Mouse (Mus musculus) MEL (cell line): ENCODE measurements at regions not wholly inside any gene's neighbourhood (a gene's known extent, or its start where the extent isn't known, plus 50 kb on each side); places are given as distances from the start of the nearest gene placed in this dataset.

Experiments used
- DNase-seq: peaks from one replicate; pipeline ENCODE4 v3.0.0; 2011; ENCODE audit warnings: low read depth, low spot score
- H3K27ac ChIP-seq: 2 replicates; pipeline ENCODE4 v1.5.1; 2012; ENCODE audit warnings: low read depth, mild to moderate bottlenecking, control low read depth, low read length, moderate library complexity; ENCODE audit not compliant: control insufficient read depth
- H3K27me3 ChIP-seq, 2 experiments: fragments of 150-350 bp in 1 of 2; sonication (generic) in 1 of 2; 2 replicates each; pipeline ENCODE4 v1.6.1; 2012; ENCODE audit warnings: low read length in 2 of 2, mild to moderate bottlenecking in 2 of 2, improper control_type of control experiment in 1 of 2, moderate library complexity in 1 of 2; ENCODE audit not compliant: insufficient read depth in 2 of 2, control insufficient read depth in 1 of 2
- H3K36me3 ChIP-seq, 2 experiments: 2 replicates each; pipeline ENCODE4 v1.6.1; 2012 to 2014; ENCODE audit warnings: low read length in 2 of 2, improper control_type of control experiment in 1 of 2, inconsistent platforms in 1 of 2, mild to moderate bottlenecking in 1 of 2; ENCODE audit not compliant: insufficient read depth in 2 of 2, control insufficient read depth in 1 of 2
- H3K4me1 ChIP-seq, 2 experiments: fragments of 150-350 bp in 1 of 2; sonication (generic) in 1 of 2; 2 replicates each; pipeline ENCODE4 v1.6.1; 2012; ENCODE audit warnings: low read length in 2 of 2, improper control_type of control experiment in 1 of 2, mild to moderate bottlenecking in 1 of 2; ENCODE audit not compliant: insufficient read depth in 2 of 2, control insufficient read depth in 1 of 2
- H3K4me3 ChIP-seq, 2 experiments: fragments of 150-350 bp in 1 of 2; sonication (generic) in 1 of 2; 2 replicates each; pipeline ENCODE4 v1.5.1; 2012; ENCODE audit warnings: low read depth in 2 of 2, low read length in 2 of 2, mild to moderate bottlenecking in 2 of 2, moderate library complexity in 2 of 2, control low read depth in 1 of 2, improper control_type of control experiment in 1 of 2; ENCODE audit not compliant: control insufficient read depth in 1 of 2, insufficient read depth in 1 of 2
- H3K79me2 ChIP-seq: 2 replicates; pipeline ENCODE4 v1.6.1; 2012; ENCODE audit warnings: mild to moderate bottlenecking, low read length, moderate library complexity; ENCODE audit not compliant: control insufficient read depth, poor library complexity, insufficient read depth
- H3K9ac ChIP-seq: 2 replicates; pipeline ENCODE4 v1.6.1; 2012; ENCODE audit warnings: low read depth, mild to moderate bottlenecking, control low read depth, low read length, moderate library complexity; ENCODE audit not compliant: control insufficient read depth, poor library complexity, severe bottlenecking
- H3K9me3 ChIP-seq: fragments of 150-350 bp; sonication (generic); replicated peaks from 2 replicates; pipeline ENCODE4 v1.6.1; 2012; ENCODE audit warnings: mild to moderate bottlenecking, low read length, improper control_type of control experiment, moderate library complexity; ENCODE audit not compliant: insufficient read depth
- CHD1 ChIP-seq: IDR thresholded peaks from 2 replicates; pipeline ENCODE4 v1.6.1; 2012; ENCODE audit warnings: low read depth, mild to moderate bottlenecking, inconsistent platforms, low read length, improper control_type of control experiment
- CHD2 ChIP-seq: IDR thresholded peaks from 2 replicates; pipeline ENCODE4 v1.6.1; 2011; ENCODE audit warnings: low read length, improper control_type of control experiment
- CTCF ChIP-seq, 3 experiments: IDR thresholded peaks in 2 of 3; conservative IDR thresholded peaks in 1 of 3; 2 replicates each; pipeline ENCODE4 v1.5.1; 2011 to 2012; ENCODE audit warnings: low read length in 3 of 3, low read depth in 2 of 3, mild to moderate bottlenecking in 2 of 3, improper control_type of control experiment in 1 of 3, inconsistent platforms in 1 of 3, mixed read lengths in 1 of 3, moderate library complexity in 1 of 3; ENCODE audit not compliant: control insufficient read depth in 1 of 3, insufficient read depth in 1 of 3, poor library complexity in 1 of 3, severe bottlenecking in 1 of 3
- E2F4 ChIP-seq: IDR thresholded peaks from 2 replicates; pipeline ENCODE4 v1.6.1; 2011; ENCODE audit warnings: low read depth, low read length, improper control_type of control experiment, borderline replicate concordance
- ELF1 ChIP-seq: IDR thresholded peaks from 2 replicates; pipeline ENCODE4 v1.6.1; 2014; ENCODE audit warnings: low read depth, mild to moderate bottlenecking, inconsistent platforms, low read length, improper control_type of control experiment, moderate library complexity
- EP300 ChIP-seq, 2 experiments: IDR thresholded peaks; 2 replicates each; pipeline ENCODE4 v1.6.1; 2011; ENCODE audit warnings: improper control_type of control experiment in 2 of 2, low read length in 2 of 2, low read depth in 1 of 2, mild to moderate bottlenecking in 1 of 2
- ETS1 ChIP-seq: IDR thresholded peaks from 2 replicates; pipeline ENCODE4 v1.6.1; 2012; ENCODE audit warnings: low read depth, mild to moderate bottlenecking, inconsistent platforms, low read length, improper control_type of control experiment, moderate library complexity
- GATA1 ChIP-seq: IDR thresholded peaks from 2 replicates; pipeline ENCODE4 v1.6.1; 2011; ENCODE audit warnings: low read depth, low read length, improper control_type of control experiment
- JUND ChIP-seq: IDR thresholded peaks from 2 replicates; pipeline ENCODE4 v1.6.1; 2011; ENCODE audit warnings: low read depth, mild to moderate bottlenecking, improper control_type of control experiment, low read length
- MAFK ChIP-seq: IDR thresholded peaks from 2 replicates; pipeline ENCODE4 v1.6.1; 2011; ENCODE audit warnings: low read depth, mild to moderate bottlenecking, low read length, improper control_type of control experiment, borderline replicate concordance
- MAZ ChIP-seq: IDR thresholded peaks from 2 replicates; pipeline ENCODE4 v1.6.1; 2012; ENCODE audit warnings: low read depth, mild to moderate bottlenecking, inconsistent platforms, low read length, improper control_type of control experiment
- NRF1 ChIP-seq: IDR thresholded peaks from 2 replicates; pipeline ENCODE4 v1.6.1; 2014; ENCODE audit warnings: low read depth, mild to moderate bottlenecking, inconsistent platforms, low read length, improper control_type of control experiment, moderate library complexity; ENCODE audit not compliant: poor library complexity, insufficient read depth, severe bottlenecking
- POLR2A ChIP-seq, 2 experiments: IDR thresholded peaks; 2 replicates each; pipeline ENCODE4 v1.6.1; 2011 to 2012; ENCODE audit warnings: low read length in 2 of 2, mild to moderate bottlenecking in 2 of 2, control low read depth in 1 of 2, improper control_type of control experiment in 1 of 2, low read depth in 1 of 2, moderate library complexity in 1 of 2; ENCODE audit not compliant: control insufficient read depth in 1 of 2, insufficient read depth in 1 of 2, poor library complexity in 1 of 2
- POLR2AphosphoS2 ChIP-seq: IDR thresholded peaks from 2 replicates; pipeline ENCODE4 v1.6.1; 2011; ENCODE audit warnings: low read length, improper control_type of control experiment
- SIN3A ChIP-seq: IDR thresholded peaks from 2 replicates; pipeline ENCODE4 v1.6.1; 2012; ENCODE audit warnings: low read length, improper control_type of control experiment, inconsistent platforms
- USF2 ChIP-seq, 2 experiments: IDR thresholded peaks; 2 replicates each; pipeline ENCODE4 v1.6.1; 2011 to 2012; ENCODE audit warnings: improper control_type of control experiment in 2 of 2, low read length in 2 of 2, borderline replicate concordance in 1 of 2, inconsistent platforms in 1 of 2, low read depth in 1 of 2, mild to moderate bottlenecking in 1 of 2; ENCODE audit not compliant: insufficient read depth in 1 of 2
- ZC3H11A ChIP-seq: IDR thresholded peaks from 2 replicates; pipeline ENCODE4 v1.6.1; 2012; ENCODE audit warnings: low read depth, mild to moderate bottlenecking, inconsistent platforms, low read length, improper control_type of control experiment
- ZMIZ1 ChIP-seq: IDR thresholded peaks from 2 replicates; pipeline ENCODE4 v1.6.1; 2012; ENCODE audit warnings: low read depth, mild to moderate bottlenecking, inconsistent platforms, low read length, improper control_type of control experiment, moderate library complexity

DNA sequence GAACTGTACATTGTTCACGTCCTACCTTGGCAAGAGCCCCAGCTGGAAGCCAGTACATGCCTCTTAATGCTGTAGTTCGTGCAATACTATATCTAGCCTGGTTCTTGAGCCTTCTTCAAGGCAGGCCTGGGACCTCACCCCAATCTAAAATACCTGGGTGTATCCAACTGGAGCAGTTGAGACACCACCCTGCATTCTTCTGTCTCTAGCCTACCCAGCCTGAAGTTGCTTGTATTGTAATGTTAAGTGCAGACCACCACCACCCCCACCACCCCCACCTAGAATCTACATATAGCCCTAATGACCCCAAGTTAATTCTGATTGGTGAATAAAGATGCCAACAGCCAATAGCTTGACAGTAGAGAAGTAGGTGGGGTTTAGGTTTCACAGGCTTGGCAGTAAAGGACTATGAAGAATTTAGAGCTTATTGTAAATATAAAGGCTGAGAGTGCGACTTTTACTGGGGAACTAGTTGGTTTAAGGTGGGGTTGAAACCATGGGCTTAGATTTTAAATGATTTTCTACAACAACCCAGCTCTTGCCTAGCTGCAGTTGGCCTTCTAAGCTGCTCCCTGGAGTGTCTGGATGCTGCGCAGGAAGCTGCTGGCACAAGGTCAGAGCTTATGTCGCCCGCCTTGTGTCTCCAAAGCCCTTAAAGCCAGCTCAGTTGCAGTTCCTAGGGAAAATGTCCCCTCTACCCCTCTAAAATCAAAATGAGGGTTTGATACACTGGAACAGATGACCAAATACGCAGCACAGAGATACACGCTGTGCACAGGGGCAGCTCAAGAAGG lies 109.2 kb downstream of the Tmem17 start:
- no peaks in the 10 kb centered on the region for H3K4me1 ChIP-seq
- peaks cover 0 to 3% of the 10 kb centered on the region in 2 experiments; a peak in 2 of 4 replicates for H3K27me3 ChIP-seq
- no peaks in the 10 kb centered on the region for H3K9me3 ChIP-seq
- no peak overlapping the region for H3K9ac ChIP-seq
- no peak overlapping the region for H3K4me3 ChIP-seq
- no peaks in the 10 kb centered on the region for H3K36me3 ChIP-seq
- TF ChIP-seq NRF1 (no peak), CHD2 (no peak)
- no peak overlapping the region for H3K27ac ChIP-seq
- DNase-seq = no peak
- no peaks in the 10 kb centered on the region for H3K79me2 ChIP-seq

DNA sequence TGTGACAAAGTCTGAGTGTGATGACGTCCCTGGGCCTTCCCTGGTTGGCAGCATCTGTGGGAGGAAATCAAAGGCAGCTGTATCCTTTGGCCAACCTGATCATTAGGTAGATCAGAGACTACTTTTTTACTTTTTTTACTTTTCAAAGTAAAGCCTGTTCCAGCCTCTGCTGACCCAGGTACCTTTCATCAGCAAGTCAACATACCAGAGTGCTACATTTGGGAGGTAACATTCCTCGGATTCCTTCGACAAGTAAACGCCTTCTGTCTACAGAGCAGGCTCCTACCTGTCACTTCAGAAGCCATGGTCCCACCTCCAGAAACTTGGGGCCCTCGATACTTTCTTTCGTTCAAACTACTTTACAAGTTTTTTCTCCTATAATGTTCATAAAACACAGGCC lies 110.0 kb downstream of the Tmem17 start:
- TF ChIP-seq POLR2A (IDR thresholded peaks at IDR 0.05; ENCODE audit: control insufficient read depth in 1 of 2, insufficient read depth in 1 of 2, low read depth in 1 of 2, low read length in 2 of 2, poor library complexity in 1 of 2) = no peak
- TF ChIP-seq CHD1 = no peak
- TF ChIP-seq CTCF (IDR thresholded peaks at IDR 0.05 in 2 of 3, conservative IDR thresholded peaks at IDR 0.05 in 1 of 3; ENCODE audit: control insufficient read depth in 1 of 3, insufficient read depth in 1 of 3, low read depth in 2 of 3, low read length in 3 of 3, poor library complexity in 1 of 3, severe bottlenecking in 1 of 3) = no peak
- TF ChIP-seq MAZ = no peak
- no peak for TF ChIP-seq E2F4
- TF ChIP-seq SIN3A = no peak
- no peak for TF ChIP-seq EP300 (IDR thresholded peaks at IDR 0.05; ENCODE audit: low read depth in 1 of 2, low read length in 2 of 2)
- TF ChIP-seq GATA1 = no peak
- TF ChIP-seq MAFK = no peak
- no peak for TF ChIP-seq ZMIZ1
- no peak for TF ChIP-seq JUND
- no peak for TF ChIP-seq USF2 (IDR thresholded peaks at IDR 0.05; ENCODE audit: borderline replicate concordance in 1 of 2, insufficient read depth in 1 of 2, low read depth in 1 of 2, low read length in 2 of 2)
- no peak for TF ChIP-seq ELF1
- no peak for TF ChIP-seq ZC3H11A
- TF ChIP-seq POLR2AphosphoS2 = no peak
- no peak for TF ChIP-seq ETS1
- TF ChIP-seq, all 39 proteins: peak for 0
- no peak overlapping the region for H3K9ac ChIP-seq
- no peak overlapping the region for H3K27ac ChIP-seq
- DNase-seq = no peak
- no peaks in the 10 kb centered on the region for H3K9me3 ChIP-seq
- peaks cover 0 to 3% of the 10 kb centered on the region in 2 experiments; a peak in 2 of 4 replicates for H3K27me3 ChIP-seq
- no peaks in the 10 kb centered on the region for H3K4me1 ChIP-seq
- no peak overlapping the region for H3K4me3 ChIP-seq
- no peaks in the 10 kb centered on the region for H3K36me3 ChIP-seq
- no peaks in the 10 kb centered on the region for H3K79me2 ChIP-seq
